Mouse (Mus musculus): ENCODE measurements at regions not wholly inside any gene's neighbourhood (a gene's known extent, or its start where the extent isn't known, plus 50 kb on each side); places are given as distances from the start of the nearest gene placed in this dataset.

GRCm38 (mm10) chr13:59992780-59993501 is 170.0 kb upstream of the Tut7 start:
- DNase-seq = no peak
- H3K27ac ChIP-seq = no peak overlapping the region
- intact Hi-C loops (cut with DNase I) = no loop called here
- TF ChIP-seq CTCF (IDR thresholded peaks at IDR 0.05) = no peak
- no peak overlapping the region for H3K4me3 ChIP-seq

- Histone ChIP-seq H3K27ac (no peak overlapping the region), H3K4me3 (no peak overlapping the region)
- no peak for DNase-seq
- intact Hi-C loops (cut with DNase I) = no loop called here
- TF ChIP-seq CTCF (IDR thresholded peaks at IDR 0.05) = no peak
Observed at GRCm38 (mm10) chr13:59992346-59992745, 169.4 kb upstream of the Tut7 start.

- DNase-seq = no peak
- no peak overlapping the region for H3K27ac ChIP-seq
- no peak overlapping the region for H3K4me3 ChIP-seq
- intact Hi-C loops (cut with DNase I) = no loop called here
- TF ChIP-seq CTCF (IDR thresholded peaks at IDR 0.05) = no peak
Observed at GRCm38 (mm10) chr13:59990402-59991280, 167.7 kb upstream of the Tut7 start.

GRCm38 (mm10) chr13:59988393-59988965 is 165.5 kb upstream of the Tut7 start:
- H3K27ac ChIP-seq = no peak overlapping the region

GRCm38 (mm10) chr13:59976425-59976824 is 153.5 kb upstream of the Tut7 start:
- H3K27ac ChIP-seq = no peak overlapping the region
- H3K4me3 ChIP-seq = no peak overlapping the region
- intact Hi-C loops (cut with DNase I) = no loop called here
- no peak for DNase-seq
- no peak for TF ChIP-seq CTCF (IDR thresholded peaks at IDR 0.05)

More at GRCm38 (mm10) chr13:59988393-59988965, 165.5 kb upstream of the Tut7 start:
- no peak for TF ChIP-seq CTCF (IDR thresholded peaks at IDR 0.05)
- no peak for DNase-seq
- no peak overlapping the region for H3K4me3 ChIP-seq
- intact Hi-C loops (cut with DNase I) = no loop called here

- TF ChIP-seq CTCF (IDR thresholded peaks at IDR 0.05) = no peak
- Histone ChIP-seq H3K4me3 (no peak overlapping the region), H3K27ac (no peak overlapping the region)
- no peak for DNase-seq
- intact Hi-C loops (cut with DNase I) = no loop called here
Observed at GRCm38 (mm10) chr13:59972093-59972427, 149.1 kb upstream of the Tut7 start.

- intact Hi-C loops (cut with DNase I) = no loop called here
- DNase-seq = no peak
- TF ChIP-seq CTCF (IDR thresholded peaks at IDR 0.05) = no peak
- Histone ChIP-seq H3K4me3 (no peak overlapping the region), H3K27ac (no peak overlapping the region)
Observed at GRCm38 (mm10) chr13:59971231-59972092, 148.5 kb upstream of the Tut7 start.

GRCm38 (mm10) chr13:59970430-59970829 is 147.5 kb upstream of the Tut7 start:
- DNase-seq = no peak
- no peak for TF ChIP-seq CTCF (IDR thresholded peaks at IDR 0.05)
- intact Hi-C loops (cut with DNase I) = no loop called here
- Histone ChIP-seq H3K4me3 (no peak overlapping the region), H3K27ac (no peak overlapping the region)

GRCm38 (mm10) chr13:59969484-59969883 is 146.5 kb upstream of the Tut7 start:
- DNase-seq = no peak
- intact Hi-C loops (cut with DNase I) = no loop called here
- TF ChIP-seq CTCF (IDR thresholded peaks at IDR 0.05) = no peak
- Histone ChIP-seq H3K4me3 (no peak overlapping the region), H3K27ac (no peak overlapping the region)

- H3K4me3 ChIP-seq = no peak overlapping the region
- no peak overlapping the region for H3K27ac ChIP-seq
- no peak for DNase-seq
- no peak for TF ChIP-seq CTCF (IDR thresholded peaks at IDR 0.05)
- intact Hi-C loops (cut with DNase I) = no loop called here
Observed at GRCm38 (mm10) chr13:59968584-59969240, 145.8 kb upstream of the Tut7 start.

- intact Hi-C loops (cut with DNase I) = no loop called here
- Histone ChIP-seq H3K27ac (no peak overlapping the region), H3K4me3 (no peak overlapping the region)
- no peak for DNase-seq
- no peak for TF ChIP-seq CTCF (IDR thresholded peaks at IDR 0.05)
Observed at GRCm38 (mm10) chr13:59966535-59967255, 143.7 kb upstream of the Tut7 start.
